Mouse (Mus musculus) liver, adult (tissue): ENCODE measurements around the gene Grik3.

Experiments used
- GATA4 ChIP-seq: IDR thresholded peaks from 2 replicates; pipeline ENCODE4 v1.6.1; 2014; ENCODE audit warnings: mild to moderate bottlenecking, low read length; ENCODE audit not compliant: insufficient replicate concordance

Grik3 gene

DNA sequence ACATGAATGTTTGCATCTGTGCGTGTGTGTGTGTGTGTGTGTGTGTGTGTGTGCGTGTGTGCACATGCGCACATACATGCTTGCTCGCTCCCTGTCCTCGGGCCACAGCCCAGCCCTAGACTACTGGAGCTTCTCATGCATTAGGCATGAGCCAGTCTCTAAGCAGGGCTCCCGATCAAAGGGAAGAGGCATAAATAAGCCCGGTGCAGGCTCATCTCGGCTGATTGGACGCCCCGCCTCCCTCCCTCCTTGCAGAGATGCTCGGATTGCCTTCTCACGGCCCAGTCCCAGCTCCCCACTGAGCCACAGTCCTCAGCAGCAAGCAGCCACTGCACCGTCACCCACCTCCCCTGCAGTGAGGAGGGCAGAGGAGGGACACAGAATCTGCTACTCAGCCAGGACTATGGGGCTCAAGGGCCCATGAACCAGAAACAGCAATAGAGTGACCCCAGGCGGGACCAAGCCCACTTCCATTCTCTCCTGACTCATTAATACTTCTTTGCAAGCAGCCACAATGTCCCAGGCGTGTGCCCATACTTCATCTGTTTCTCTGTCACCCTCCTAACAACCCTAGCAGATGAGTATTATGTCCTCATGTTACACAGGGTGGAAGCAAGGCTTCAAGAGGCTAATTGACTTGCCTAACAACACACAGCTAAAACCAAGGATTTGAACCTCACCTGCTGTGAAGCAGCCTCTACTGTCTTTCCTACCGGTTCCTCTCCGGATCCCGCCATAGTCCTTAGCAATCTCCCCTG is 205.9 kb downstream of the Grik3 start:
- no peak for TF ChIP-seq GATA4

GRCm38 (mm10) chr4:125697626-125698025 is 207.1 kb downstream of the Grik3 start:
- no peak for TF ChIP-seq GATA4

DNA sequence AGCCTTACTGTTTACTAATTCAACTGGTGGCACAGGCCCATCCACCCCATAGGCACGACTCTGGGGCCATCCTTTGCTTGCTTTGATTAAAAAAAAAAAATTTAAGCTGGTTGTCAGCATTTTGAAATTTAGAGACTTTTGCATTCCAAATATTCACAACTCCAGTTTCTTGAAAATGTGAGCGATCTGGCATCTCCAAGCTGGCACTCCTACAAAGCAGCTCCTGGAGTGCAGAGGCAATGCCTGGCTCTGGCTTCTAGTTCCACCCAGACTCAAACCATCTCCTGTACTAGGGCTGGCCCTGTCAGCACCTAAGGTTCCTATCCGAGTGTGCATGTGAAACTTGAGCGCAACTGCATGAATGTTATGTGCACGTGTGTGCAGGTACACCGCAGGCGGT is 208.6 kb downstream of the Grik3 start:
- no peak for TF ChIP-seq GATA4

- TF ChIP-seq GATA4: no peak
These were observed 209.8 kb downstream of the Grik3 start for GRCm38 (mm10) chr4:125700331-125700730.

- no peak for TF ChIP-seq GATA4
These were observed 212.3 kb downstream of the Grik3 start for GRCm38 (mm10) chr4:125702607-125703309.

GRCm38 (mm10) chr4:125703310-125703690 is 212.8 kb downstream of the Grik3 start:
- no peak for TF ChIP-seq GATA4

DNA sequence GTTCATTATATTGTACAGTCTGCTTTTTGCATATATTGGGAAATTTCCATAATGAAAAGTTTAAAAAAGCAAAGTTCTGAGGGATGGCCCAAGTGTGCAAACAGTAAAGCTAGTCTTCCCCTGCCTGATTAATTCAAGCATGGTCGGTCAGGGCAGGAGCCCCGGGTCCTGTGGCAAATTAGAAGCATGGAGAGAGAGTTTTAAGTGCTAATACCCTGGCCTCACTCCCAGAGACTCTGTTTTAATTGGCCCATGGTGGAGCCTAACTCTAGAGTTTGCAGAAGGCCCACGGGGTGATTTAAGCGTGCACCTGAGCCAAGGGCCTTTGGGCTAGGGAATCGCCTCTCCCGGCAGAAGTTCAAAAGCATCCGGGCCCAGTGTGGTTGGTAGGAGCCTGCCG is 215.2 kb downstream of the Grik3 start:
- no peak for TF ChIP-seq GATA4

DNA sequence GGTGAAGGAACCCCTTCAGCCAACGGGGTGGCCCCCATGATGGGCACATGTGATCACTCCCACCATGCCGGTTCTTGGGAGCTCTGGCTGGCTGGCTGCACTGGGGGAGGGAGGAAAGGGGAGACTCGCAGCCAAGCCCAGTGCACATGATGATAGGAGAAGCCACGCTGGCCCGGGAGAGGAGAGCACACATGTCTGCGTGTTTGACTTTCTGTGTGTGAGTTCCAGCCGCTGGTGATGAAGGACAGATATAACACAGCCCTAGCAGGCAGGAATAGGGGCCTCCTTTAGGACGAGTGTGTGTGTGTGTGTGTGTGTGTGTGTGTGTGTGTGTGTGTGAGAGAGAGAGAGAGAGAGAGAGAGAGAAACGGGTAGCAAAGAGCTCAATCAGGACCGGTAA is 219.2 kb downstream of the Grik3 start:
- TF ChIP-seq GATA4: no peak

DNA sequence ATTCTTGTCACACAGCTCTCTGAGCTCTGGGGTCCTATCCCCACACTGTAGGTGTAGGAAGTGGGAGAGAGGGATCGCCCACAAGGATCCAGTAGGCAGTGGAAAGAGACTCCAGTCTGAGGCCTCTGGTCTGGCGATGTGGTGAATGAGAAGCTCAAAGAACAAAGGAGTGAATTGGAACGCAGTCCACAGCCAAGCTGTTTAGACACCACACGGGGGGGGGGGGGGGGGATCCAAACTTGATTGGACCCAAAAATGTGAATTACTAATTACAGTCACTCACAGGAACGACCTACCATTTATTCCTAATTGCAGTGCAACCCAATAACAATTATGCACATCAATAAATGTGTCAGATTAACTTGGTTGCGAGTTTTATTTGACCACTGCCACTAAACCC is 227.4 kb downstream of the Grik3 start:
- no peak for TF ChIP-seq GATA4

- TF ChIP-seq GATA4: no peak
These were observed 228.1 kb downstream of the Grik3 start for GRCm38 (mm10) chr4:125718429-125719140.

DNA sequence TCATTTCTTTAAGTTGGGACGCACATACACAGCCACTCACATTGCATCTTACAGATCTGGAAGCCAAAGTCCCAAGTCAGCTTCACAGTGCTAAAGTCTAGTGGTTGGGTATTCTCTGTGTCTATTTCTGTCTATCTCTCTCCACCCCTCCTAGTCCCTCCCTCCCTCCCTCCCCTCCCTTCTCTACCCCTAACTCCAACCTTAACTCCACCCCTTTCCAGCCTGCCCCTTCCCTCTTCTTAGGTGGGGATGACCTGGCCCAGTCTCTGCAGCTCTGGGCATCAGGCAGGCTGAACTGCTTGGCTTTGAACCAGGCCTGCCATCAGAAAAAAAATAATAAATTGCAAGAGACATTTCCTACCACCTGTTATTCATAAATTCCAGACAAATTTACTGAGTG is 235.7 kb downstream of the Grik3 start:
- no peak for TF ChIP-seq GATA4

GRCm38 (mm10) chr4:125727030-125727429 is 236.5 kb downstream of the Grik3 start:
- TF ChIP-seq GATA4: no peak

DNA sequence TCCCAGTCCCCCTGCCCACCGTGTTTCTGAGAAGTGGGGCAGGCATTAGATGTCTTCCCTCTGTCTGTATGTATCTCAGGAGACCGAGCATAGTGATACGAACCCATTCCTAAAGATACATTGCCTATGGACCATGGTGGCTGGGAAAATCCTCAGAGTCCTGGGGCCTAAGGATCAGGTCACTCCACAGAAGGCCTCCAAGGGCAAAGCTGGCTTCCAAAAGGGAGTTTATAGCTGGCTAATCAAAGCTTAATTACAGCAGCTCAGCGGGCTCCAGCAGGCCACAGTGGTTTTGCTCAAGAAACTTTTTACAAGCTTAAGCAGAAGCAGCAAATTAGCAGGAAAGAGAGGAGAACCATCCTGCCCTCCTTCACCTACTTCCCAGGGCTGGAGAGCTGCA is 237.1 kb downstream of the Grik3 start:
- TF ChIP-seq GATA4: no peak

- no peak for TF ChIP-seq GATA4
These were observed 237.8 kb downstream of the Grik3 start for GRCm38 (mm10) chr4:125728091-125728863.
